Mouse (Mus musculus) stomach, embryonic 14.5 days (tissue): ENCODE measurements around the gene Klf16. TPM values are rescaled to one million over a fixed set of nuclear protein-coding genes. Genes with fewer than 3 reads are reported as not detected.

Source experiments
- ATAC-seq: fragments of 200-750 bp; cut with Nextera tagmentation; 2 replicates; pipeline ENCODE4 v1.8.0; 2017; ENCODE audit warnings: low read depth, moderate TSS enrichment; ENCODE audit not compliant: insufficient number of reproducible peaks, insufficient read depth, low FRiP score
- H3K27ac ChIP-seq: fragments of 300-500 bp; sonication (generic); 2 replicates; pipeline ENCODE4 v1.5.1; 2014; ENCODE audit warnings: mild to moderate bottlenecking, low read length, moderate library complexity, mixed read lengths
- H3K27me3 ChIP-seq: fragments of 300-500 bp; sonication (generic); 2 replicates; pipeline ENCODE4 v1.6.1; 2014; ENCODE audit warnings: low read length, control low read depth, mixed read lengths; ENCODE audit not compliant: control insufficient read depth, insufficient read depth
- H3K36me3 ChIP-seq: fragments of 300-500 bp; sonication (generic); 2 replicates; pipeline ENCODE4 v1.6.1; 2014; ENCODE audit warnings: mild to moderate bottlenecking, control low read depth, low read length, moderate library complexity, mixed read lengths; ENCODE audit not compliant: control insufficient read depth, insufficient read depth
- H3K4me1 ChIP-seq: fragments of 300-500 bp; sonication (generic); 2 replicates; pipeline ENCODE4 v1.6.1; 2014; ENCODE audit warnings: low read length, control low read depth, mixed read lengths; ENCODE audit not compliant: control insufficient read depth, insufficient read depth
- H3K4me2 ChIP-seq: fragments of 300-500 bp; sonication (generic); replicated peaks from 2 replicates; pipeline ENCODE4 v1.6.1; 2014; ENCODE audit warnings: low read depth, low read length, control low read depth
- H3K4me3 ChIP-seq: fragments of 300-500 bp; sonication (generic); 2 replicates; pipeline ENCODE4 v1.5.1; 2014; ENCODE audit warnings: low read depth, low read length, control low read depth
- H3K9ac ChIP-seq: fragments of 300-500 bp; sonication (generic); replicated peaks from 2 replicates; pipeline ENCODE4 v1.6.1; 2014; ENCODE audit warnings: low read depth, mild to moderate bottlenecking, control low read depth, low read length, moderate library complexity, mixed read lengths
- H3K9me3 ChIP-seq: fragments of 300-500 bp; sonication (generic); 2 replicates; pipeline ENCODE4 v1.6.1; 2016; ENCODE audit warnings: low read depth, low read length, control low read depth; ENCODE audit not compliant: control insufficient read depth
- WGBS: fragments of 180-500 bp; shearing (Covaris S2); extraction: QIAGEN DNeasy Blood & Tissue Kit; methylation state at CpG from one replicate; pipeline ENCODE4 v1.1.7; 2014; 5-methylcytosine and 5-hydroxymethylcytosine counted together
- polyA plus RNA-seq: library from polyadenylated mRNA; unstranded; fragments of >200 nt; fragmentation: Nextera tagmentation; extraction: Ambion mirVana; gene quantifications from 2 replicates; pipeline ENCODE4 v1.2.1, GENCODE M21; 2014

Gene Klf16
- 8.1 and 8.4 TPM in 2 replicates for polyA plus RNA-seq

DNA sequence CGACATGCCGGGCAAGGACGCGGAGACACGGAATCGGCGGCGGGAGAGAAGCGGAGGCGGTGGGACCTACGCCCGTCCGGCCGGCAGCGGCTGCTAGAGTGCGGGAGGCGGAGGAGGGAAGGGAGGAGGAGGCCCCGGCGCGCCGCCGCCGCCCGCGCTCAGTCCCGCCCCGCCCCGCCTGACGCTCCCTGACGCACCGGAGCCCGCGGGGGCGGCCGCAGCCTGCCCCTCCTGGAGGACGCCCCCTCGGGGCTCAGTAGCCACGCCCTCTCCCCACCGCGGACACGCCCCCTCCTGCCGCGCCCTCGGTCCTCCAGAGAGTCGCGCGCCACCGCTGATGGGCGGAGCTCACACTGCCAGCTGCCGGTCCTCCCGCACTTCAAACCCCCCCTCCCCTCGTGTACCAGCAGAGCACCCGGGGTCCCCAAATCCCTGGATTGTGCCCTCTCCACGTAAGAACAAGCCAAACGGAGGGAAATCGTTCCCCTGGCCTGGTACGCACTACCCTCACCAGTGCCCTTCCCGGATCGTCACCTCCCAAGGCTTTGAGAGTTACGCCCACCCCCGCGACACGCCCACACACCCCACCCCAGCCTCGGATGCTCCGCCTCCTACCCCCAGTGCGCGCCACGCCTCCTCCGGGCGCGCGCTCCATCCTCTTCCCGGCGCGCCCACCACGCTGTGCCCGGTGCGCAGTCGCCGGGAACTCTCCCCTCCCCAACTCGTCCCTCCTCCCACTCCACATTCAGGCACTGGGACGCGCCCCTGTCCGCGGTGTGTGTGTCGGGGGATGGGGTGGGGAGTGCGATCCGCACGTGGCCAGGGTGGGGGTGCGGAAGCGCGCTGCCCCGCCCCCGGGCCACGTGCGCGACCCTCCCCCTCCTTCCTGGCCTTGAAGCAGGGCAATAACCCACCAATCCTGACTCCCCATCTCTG is at the start of gene Klf16:
TSS of gene Klf16 (minus strand) at position 127 of the 936 bp plus-strand sequence.
- peak within 1 kb of the TSS; percentile 74 for H3K9ac ChIP-seq
- no peaks in the 10 kb centered on the region for H3K27me3 ChIP-seq
- peak; percentile 83 for ATAC-seq
- H3K4me2 ChIP-seq: peak within 1 kb of the TSS; percentile 65
- H3K4me1 ChIP-seq: peaks cover 32% of the 10 kb centered on the region; the same call in 1 of the 2 replicates
- WGBS: 1% methylated on average over 70 of the region's 97 CpGs
- H3K27ac ChIP-seq: peak within 1 kb of the TSS; percentile 90
- H3K9me3 ChIP-seq: no peaks in the 10 kb centered on the region
- H3K4me3 ChIP-seq: peak within 1 kb of the TSS; percentile 82
- H3K36me3 ChIP-seq: no peaks in the 10 kb centered on the region; the same call in 1 of the 2 replicates

DNA sequence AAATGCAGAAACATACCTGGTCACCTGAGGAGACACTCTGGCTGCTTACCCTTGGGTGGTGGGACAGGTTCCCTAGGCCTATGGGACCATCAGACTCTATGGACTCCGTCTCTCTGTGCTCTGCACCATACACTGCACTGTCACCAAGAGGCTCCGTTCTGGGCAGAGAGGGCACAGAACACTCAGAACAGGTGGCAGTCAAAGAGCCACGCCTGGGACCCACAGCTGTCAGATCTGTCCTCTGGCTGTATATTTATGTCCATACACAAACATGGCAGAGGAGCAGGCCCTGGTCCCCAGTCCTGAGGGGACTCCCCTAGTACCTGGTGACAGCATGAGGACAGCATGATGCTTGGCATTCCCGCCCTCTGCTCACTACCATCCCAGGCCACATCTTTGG is 48.6 kb upstream of the Klf16 start:
- Histone ChIP-seq H3K4me3 (no peak overlapping the region), H3K4me2 (no peak overlapping the region), H3K36me3 (peaks cover 5% of the 10 kb centered on the region; the same call in 1 of the 2 replicates), H3K27me3 (no peaks in the 10 kb centered on the region), H3K4me1 (peaks cover 27% of the 10 kb centered on the region), H3K9ac (no peak overlapping the region), H3K27ac (no peak overlapping the region), H3K9me3 (no peaks in the 10 kb centered on the region)
- WGBS: 88% methylated on average over 4 of the region's 4 CpGs
- no peak for ATAC-seq

DNA sequence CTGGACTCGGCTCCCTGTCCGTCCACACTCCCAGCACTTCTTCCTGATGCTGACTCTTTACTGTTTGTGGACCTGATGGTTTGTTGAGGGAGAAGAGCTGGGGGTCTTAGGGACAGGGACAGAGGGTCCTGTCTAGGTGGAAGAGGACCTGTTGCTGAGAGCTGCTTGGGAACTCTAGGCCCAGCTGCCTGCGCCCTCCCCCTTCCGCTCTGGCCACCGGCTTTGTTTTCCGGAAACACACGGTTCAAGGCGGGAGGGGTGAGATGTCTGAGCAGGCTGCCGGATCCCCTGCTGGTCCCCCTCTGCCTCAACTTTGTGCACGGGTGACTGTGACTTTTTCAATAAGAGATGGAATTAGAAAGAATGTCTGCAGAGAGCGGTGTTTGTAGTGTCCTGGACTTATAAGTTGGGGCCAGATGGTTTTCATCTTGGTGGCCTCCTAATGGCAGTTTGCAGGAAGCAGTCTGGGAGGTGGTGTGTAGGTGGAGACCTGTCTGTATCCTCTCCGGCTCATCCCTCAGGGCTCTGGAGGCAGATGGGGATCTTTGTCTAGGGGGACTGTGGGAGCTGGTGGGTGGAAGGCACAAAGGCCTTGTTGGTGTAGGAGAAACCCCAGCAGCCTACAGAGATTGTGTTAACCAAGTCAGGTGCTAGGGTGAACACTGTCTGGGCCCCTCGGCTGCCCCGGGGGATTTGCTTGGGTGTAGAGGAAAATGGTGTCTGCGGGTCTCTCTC is 46.5 kb upstream of the Klf16 start:
- H3K36me3 ChIP-seq: no peaks in the 10 kb centered on the region; the same call in 1 of the 2 replicates

DNA sequence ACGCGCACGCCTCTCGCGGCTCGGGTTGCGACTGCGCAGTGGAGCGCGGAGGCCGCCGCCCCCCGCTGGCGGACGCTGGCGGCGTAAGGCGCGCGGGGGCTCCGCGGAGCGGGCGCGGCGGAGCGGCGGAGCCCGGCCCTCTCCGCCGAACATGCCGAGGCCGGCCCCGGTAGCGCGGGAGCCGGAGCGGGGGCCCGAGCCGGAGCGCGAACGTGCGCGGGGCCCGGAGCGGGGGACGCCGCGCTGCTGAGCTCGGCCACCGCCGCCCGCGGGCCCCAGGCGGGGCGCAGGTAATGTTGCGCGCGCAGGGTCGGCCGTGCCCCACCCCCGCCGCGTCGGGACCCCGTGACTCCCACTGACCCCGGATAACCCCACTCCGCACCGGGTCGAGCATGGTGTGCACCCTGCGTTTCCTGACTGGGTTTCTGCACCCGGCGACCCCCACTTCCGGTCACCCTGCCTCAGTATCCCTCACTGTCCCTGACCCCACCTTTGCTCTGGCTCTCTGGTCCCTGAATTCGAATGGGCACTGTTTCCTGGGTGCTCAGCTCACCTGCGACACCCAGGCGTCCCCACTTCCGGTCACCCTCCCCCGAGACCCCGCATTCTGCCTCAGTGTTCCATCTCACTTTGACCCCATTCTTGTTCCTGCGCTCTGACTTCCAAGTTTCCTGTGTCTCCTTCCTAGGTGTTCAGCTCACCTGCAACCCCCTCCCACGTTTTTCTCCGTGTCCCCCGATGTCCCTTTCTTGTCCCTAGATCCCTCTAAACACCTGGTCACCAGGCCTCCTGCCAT is 45.7 kb upstream of the Klf16 start, which contains the start of gene Csnk1g2:
TSS of gene Csnk1g2 (plus strand) at position 178 of the 796 bp plus-strand sequence.
- Histone ChIP-seq H3K36me3 (no peaks in the 10 kb centered on the region; the same call in 1 of the 2 replicates), H3K27me3 (no peaks in the 10 kb centered on the region), H3K27ac (peak within 1 kb of the TSS; percentile 95), H3K9me3 (no peaks in the 10 kb centered on the region), H3K4me3 (peak within 1 kb of the TSS; percentile 86), H3K4me2 (peak within 1 kb of the TSS; percentile 86), H3K9ac (peak within 1 kb of the TSS; percentile 90), H3K4me1 (peaks cover 20% of the 10 kb centered on the region)
- ATAC-seq: 0 out of 2 replicates have a peak, but pooled peaks have one; percentile 2
- WGBS: under 1% methylated on average over 74 of the region's 85 CpGs

More for the DNA sequence above, 46.5 kb upstream of the Klf16 start:
- H3K9ac ChIP-seq: peak overlapping the region; percentile 90
- peaks cover 24% of the 10 kb centered on the region for H3K4me1 ChIP-seq
- ATAC-seq: no peak
- peak overlapping the region; percentile 86 for H3K4me3 ChIP-seq
- peak overlapping the region; percentile 88 for H3K27ac ChIP-seq
- H3K4me2 ChIP-seq: peak overlapping the region; percentile 86
- no peaks in the 10 kb centered on the region for H3K9me3 ChIP-seq
- H3K27me3 ChIP-seq: no peaks in the 10 kb centered on the region
- WGBS: 10% methylated on average over 15 of the region's 15 CpGs

DNA sequence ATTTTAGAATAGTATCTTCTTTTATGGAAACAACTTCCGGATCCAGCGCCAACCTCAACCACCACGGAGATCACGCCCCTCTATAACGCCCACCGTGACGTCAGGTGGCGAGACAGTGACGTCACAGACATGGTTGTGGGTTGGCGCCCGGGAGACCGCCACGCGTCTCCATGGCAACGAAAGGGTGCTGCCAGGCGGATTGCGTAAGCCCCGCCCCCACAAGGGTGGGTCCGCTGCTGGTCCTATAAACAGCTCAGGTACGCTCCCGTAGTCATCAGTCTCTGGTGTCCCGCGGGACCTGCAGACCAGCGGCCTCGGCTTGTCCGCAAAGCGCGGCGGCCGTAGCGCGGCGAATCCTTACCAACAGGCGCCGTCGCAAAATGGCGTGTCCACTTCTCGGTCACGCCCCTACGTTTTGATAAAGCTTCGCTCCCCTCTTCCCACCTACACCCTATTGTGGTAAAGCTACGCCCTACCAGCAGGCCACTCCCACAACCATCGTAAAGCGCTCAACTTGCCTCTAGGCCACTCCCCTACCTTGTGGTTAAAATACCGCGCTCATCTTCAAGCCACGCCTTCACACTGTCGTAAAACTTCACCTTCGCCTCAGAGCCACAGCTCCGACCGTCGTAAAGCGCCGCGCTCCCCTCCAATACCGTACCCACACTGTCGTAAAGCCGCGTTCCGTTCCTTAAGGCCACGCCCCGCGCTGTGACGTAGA is 45.0 kb upstream of the Klf16 start:
- Histone ChIP-seq H3K4me1 (peaks cover 13% of the 10 kb centered on the region), H3K4me2 (peak overlapping the region; percentile 86), H3K36me3 (no peaks in the 10 kb centered on the region; the same call in 1 of the 2 replicates), H3K9ac (peak overlapping the region; percentile 33), H3K27ac (peak overlapping the region; percentile 95), H3K4me3 (peak overlapping the region; percentile 86), H3K9me3 (no peaks in the 10 kb centered on the region), H3K27me3 (no peaks in the 10 kb centered on the region)
- WGBS: under 1% methylated on average over 64 of the region's 64 CpGs
- peak; percentile 96 for ATAC-seq

DNA sequence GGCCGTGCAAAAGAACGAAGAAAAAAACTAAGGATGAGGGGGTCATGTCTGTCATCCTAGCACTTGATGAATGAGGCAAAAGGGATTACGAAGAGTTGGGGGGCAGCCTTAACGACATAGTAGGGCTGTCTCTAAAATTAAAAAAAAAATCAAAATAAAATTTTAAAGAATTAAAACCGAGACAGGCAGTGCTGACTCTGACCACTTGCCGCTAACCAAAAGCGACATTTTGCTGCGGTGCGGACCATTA is 44.5 kb upstream of the Klf16 start:
- Histone ChIP-seq H3K27me3 (no peaks in the 10 kb centered on the region), H3K4me3 (peak overlapping the region; percentile 86), H3K4me1 (peaks cover 13% of the 10 kb centered on the region), H3K36me3 (no peaks in the 10 kb centered on the region; the same call in 1 of the 2 replicates), H3K9me3 (no peaks in the 10 kb centered on the region), H3K9ac (peak overlapping the region; percentile 33), H3K4me2 (peak overlapping the region; percentile 62), H3K27ac (peak overlapping the region; percentile 95)
- WGBS: under 1% methylated on average over 9 of the region's 9 CpGs
- ATAC-seq: no peak

DNA sequence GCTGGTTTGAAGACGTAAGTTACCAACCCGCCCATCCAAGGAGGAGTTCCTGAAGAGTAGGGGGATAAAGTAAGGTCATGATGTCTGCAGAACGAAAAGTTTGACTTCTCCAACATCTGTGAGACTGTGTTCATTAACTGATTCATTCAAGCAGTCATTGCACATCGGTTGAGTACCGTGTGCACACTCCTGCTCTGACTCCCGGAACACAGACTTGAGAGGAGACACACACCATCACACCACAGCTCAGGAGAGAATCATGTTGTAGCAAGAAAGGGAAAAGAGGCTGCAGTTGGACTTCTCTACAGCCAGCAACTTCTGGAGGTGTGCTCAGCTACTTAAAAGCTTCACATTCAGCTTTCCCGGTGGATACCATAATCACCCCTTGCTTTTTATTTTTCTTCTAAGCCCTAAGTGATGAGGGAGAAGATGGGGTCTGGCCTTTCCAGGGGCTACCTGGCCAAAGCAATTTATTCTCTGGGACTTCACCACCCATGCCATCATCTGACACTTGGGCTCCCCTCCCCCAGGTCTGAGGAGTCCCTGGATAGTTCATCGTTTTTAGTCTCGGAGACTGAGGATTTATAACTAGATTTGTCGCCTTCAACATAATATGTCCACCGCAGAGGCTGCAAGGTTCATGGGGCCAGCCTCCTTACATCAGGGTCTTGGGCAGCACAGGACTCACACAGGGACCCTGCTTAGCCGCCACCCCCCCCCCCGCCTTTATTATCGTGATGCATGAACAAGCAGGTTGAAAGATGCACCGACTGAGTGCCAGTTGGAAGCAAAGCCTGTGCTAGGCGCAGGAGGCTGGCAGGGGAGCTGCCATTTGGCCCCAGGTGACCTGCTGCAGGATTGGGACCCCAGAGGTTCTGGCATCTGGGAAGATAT is 43.9 kb upstream of the Klf16 start:
- H3K4me3 ChIP-seq: peak overlapping the region; percentile 86
- H3K9ac ChIP-seq: peak overlapping the region; percentile 33; the same call in 1 of the 2 replicates
- peaks cover 13% of the 10 kb centered on the region for H3K4me1 ChIP-seq
- H3K4me2 ChIP-seq: peak overlapping the region; percentile 62
- 52% methylated on average over 16 of the region's 16 CpGs for WGBS
- no peaks in the 10 kb centered on the region for H3K27me3 ChIP-seq
- H3K36me3 ChIP-seq: no peaks in the 10 kb centered on the region; the same call in 1 of the 2 replicates
- no peaks in the 10 kb centered on the region for H3K9me3 ChIP-seq
- no peak for ATAC-seq
- H3K27ac ChIP-seq: peak overlapping the region; percentile 95
